ENCODE assay signal across 19 mouse cellular contexts in the genomic region with DNA sequence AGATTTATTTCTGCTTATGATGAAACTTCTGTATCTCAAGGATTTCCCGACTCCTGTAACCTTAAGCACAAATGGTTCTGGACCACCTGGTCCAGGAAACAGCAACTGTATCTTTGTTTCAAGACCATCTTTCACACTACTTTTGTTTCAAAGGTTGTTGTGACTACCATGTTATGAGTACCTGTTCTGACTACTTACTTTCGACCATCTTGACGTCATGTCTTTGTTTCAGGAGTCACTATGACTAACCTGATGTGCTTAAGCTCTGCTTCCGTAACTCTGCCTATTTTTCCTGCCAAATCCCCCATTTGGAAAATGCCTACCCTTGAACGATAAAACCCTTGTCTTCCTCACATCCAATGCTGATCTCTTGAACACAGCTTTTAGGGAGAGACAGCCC. TPM values are rescaled to one million over a fixed set of nuclear protein-coding genes. Genes with fewer than 3 reads are reported as not detected.
A peak's percentile ranks its signal among the peaks of the same experiment; 100 is the strongest.
DNase-seq lines count a peak whose midpoint lies in the region; ATAC-seq and TF ChIP-seq lines count a peak whose summit lies in the region.
"Had no signal": no experiment of that assay in that cellular context is flagged by ENCODE, and none has a peak within 500 bp of the region (broad histone marks: within the 10 kb centered on the region; RNA-seq: fewer than 3 reads in every experiment).

No protein-coding gene starts in this region.

- no peak overlapping the region for H3K27ac ChIP-seq in midbrain, embryonic 11.5 days (ENCODE audit: low read depth, low read length)
- H3K27ac ChIP-seq in midbrain, postnatal 0 days (ENCODE audit: low read depth, low read length) = no peak overlapping the region
- no peak overlapping the region for H3K27ac ChIP-seq in CH12.LX (ENCODE audit: insufficient read depth, low read depth)

- dilution Hi-C loops in CH12.LX (cut with MboI; ENCODE audit: extremely low pct_ligation_motif_present, extremely low pct_unique_long_range_greater_than_20kb, low sequenced_read_pairs) = no loop called here

- H3K4me1 ChIP-seq in midbrain, embryonic 11.5 days (ENCODE audit: control insufficient read depth, insufficient read depth, low read length) = no peaks in the 10 kb centered on the region
- no peaks in the 10 kb centered on the region for H3K4me1 ChIP-seq in midbrain, postnatal 0 days (ENCODE audit: insufficient read depth, low read length)
- H3K4me1 ChIP-seq in CH12.LX (ENCODE audit: control insufficient read depth in 1 of 2, insufficient read depth in 2 of 2) = peaks cover 11 to 19% of the 10 kb centered on the region in 2 experiments; a peak in 3 of 4 replicates

- no peak for TF ChIP-seq CTCF in midbrain, postnatal 0 days (IDR thresholded peaks at IDR 0.05)
- TF ChIP-seq CTCF in CH12.LX (conservative IDR thresholded peaks at IDR 0.05 in 1 of 2, IDR thresholded peaks at IDR 0.05 in 1 of 2; ENCODE audit: low read depth in 2 of 2, low read length in 2 of 2) = no peak

- ATAC-seq in midbrain, embryonic 11.5 days (ENCODE audit: low FRiP score) = no peak
- no peak for ATAC-seq in midbrain, postnatal 0 days (ENCODE audit: low FRiP score)
- ATAC-seq: activated CD4-positive, CD25-positive, alpha-beta regulatory T cell, adult 4 months; CD4-positive, CD25-positive, alpha-beta regulatory T cell, adult 4 months; Patski had no signal

- peak; percentile 64 for DNase-seq in midbrain, embryonic 11.5 days (ENCODE audit: low spot score, missing footprints)
- no peak for DNase-seq in midbrain, postnatal 0 days (ENCODE audit: low spot score)
- no peak for DNase-seq in CH12.LX (ENCODE audit: extremely low read depth)
- DNase-seq in spleen, postnatal 10 days (ENCODE audit: low spot score in 2 of 2) = no peak
- DNase-seq: adrenal gland, adult 2 months; adrenal gland, adult 8-10 months; adrenal gland, postnatal 10 days; adrenal gland, postnatal 14 days; adrenal gland, postnatal 25 days; adrenal gland, postnatal 36 days; B cell, adult 2 months; cerebellum, adult 11 months; cerebellum, adult 11-12 months; cerebellum, adult 18-20 months; cerebellum, adult 2 months had no signal

- TF ChIP-seq RAD21 in CH12.LX (IDR thresholded peaks at IDR 0.05; ENCODE audit: low read depth, low read length) = no peak

- TF ChIP-seq EP300 in CH12.LX (IDR thresholded peaks at IDR 0.05; ENCODE audit: low read length) = peak; percentile 78

- 88% methylated on average over 5 of the region's 5 CpGs for WGBS in midbrain, embryonic 11.5 days
- WGBS in midbrain, postnatal 0 days = 76% methylated on average over 5 of the region's 5 CpGs

- H3K9me3 ChIP-seq in midbrain, embryonic 11.5 days (ENCODE audit: control insufficient read depth, low read length) = no peaks in the 10 kb centered on the region
- H3K9me3 ChIP-seq in midbrain, postnatal 0 days (ENCODE audit: low read length) = no peaks in the 10 kb centered on the region
- no peaks in the 10 kb centered on the region for H3K9me3 ChIP-seq in CH12.LX (replicated peaks; ENCODE audit: low read length)
- H3K9me3 ChIP-seq: G1E had no signal

- no peak overlapping the region for H3K4me2 ChIP-seq in midbrain, embryonic 11.5 days
- no peak overlapping the region for H3K4me2 ChIP-seq in midbrain, postnatal 0 days (ENCODE audit: low read depth, low read length, poor library complexity, severe bottlenecking)
- H3K4me2 ChIP-seq in CH12.LX (ENCODE audit: insufficient read depth, low read depth, poor library complexity, severe bottlenecking) = no peak overlapping the region

- no peak overlapping the region for H3K4me3 ChIP-seq in midbrain, embryonic 11.5 days (ENCODE audit: low read depth, low read length)
- no peak overlapping the region for H3K4me3 ChIP-seq in midbrain, postnatal 0 days (ENCODE audit: low read depth, low read length)
- H3K4me3 ChIP-seq in CH12.LX (replicated peaks in 1 of 3; ENCODE audit: low read depth in 2 of 3, low read length in 2 of 3, poor library complexity in 1 of 3) = no peak overlapping the region

- H3K79me2 ChIP-seq in CH12.LX (replicated peaks; ENCODE audit: control insufficient read depth, extremely low read depth, insufficient read depth, poor library complexity, severe bottlenecking) = no peaks in the 10 kb centered on the region

- no peaks in the 10 kb centered on the region for H3K36me3 ChIP-seq in midbrain, embryonic 11.5 days (ENCODE audit: control insufficient read depth, insufficient read depth, low read length)
- no peaks in the 10 kb centered on the region for H3K36me3 ChIP-seq in midbrain, postnatal 0 days (ENCODE audit: insufficient read depth, low read length)
- no peaks in the 10 kb centered on the region for H3K36me3 ChIP-seq in CH12.LX (replicated peaks in 1 of 2; ENCODE audit: control insufficient read depth in 1 of 2, insufficient read depth in 1 of 2, low read length in 1 of 2)
- H3K36me3 ChIP-seq: G1E had no signal

- in situ Hi-C loops in CH12.LX (cut with MboI; ENCODE audit: low pct_ligation_motif_present, low pct_unique_long_range_greater_than_20kb, low sequenced_read_pairs) = no loop called here

- TF ChIP-seq POLR2A in CH12.LX (IDR thresholded peaks at IDR 0.05; ENCODE audit: low read depth, low read length) = no peak

- H3K27me3 ChIP-seq in midbrain, embryonic 11.5 days (ENCODE audit: control insufficient read depth, insufficient read depth, low read length) = no peaks in the 10 kb centered on the region
- no peaks in the 10 kb centered on the region for H3K27me3 ChIP-seq in midbrain, postnatal 0 days (ENCODE audit: insufficient read depth, low read length)
- H3K27me3 ChIP-seq in CH12.LX (replicated peaks) = no peaks in the 10 kb centered on the region

- no peak overlapping the region for H3K9ac ChIP-seq in midbrain, embryonic 11.5 days (ENCODE audit: low read length)
- no peak overlapping the region for H3K9ac ChIP-seq in midbrain, postnatal 0 days (replicated peaks; ENCODE audit: low read length, poor library complexity, severe bottlenecking)
- no peak overlapping the region for H3K9ac ChIP-seq in CH12.LX (ENCODE audit: insufficient read depth, low read depth)

TF ChIP-seq in CH12.LX, 34 proteins besides CTCF, POLR2A, EP300 and RAD21 (continues in another document):
- TF ChIP-seq ZC3H11A (IDR thresholded peaks at IDR 0.05; ENCODE audit: low read depth, low read length) (no peak), USF2 (conservative IDR thresholded peaks at IDR 0.05; ENCODE audit: low read depth, low read length) (no peak), POLR2AphosphoS2 (IDR thresholded peaks at IDR 0.05; ENCODE audit: low read depth, low read length) (no peak), ZKSCAN1 (IDR thresholded peaks at IDR 0.05; ENCODE audit: borderline replicate concordance, low read depth, low read length) (no peak), E2F4 (IDR thresholded peaks at IDR 0.05; ENCODE audit: insufficient replicate concordance, low read depth, low read length) (no peak), MAZ (IDR thresholded peaks at IDR 0.05; ENCODE audit: low read depth, low read length) (no peak), ZMIZ1 (IDR thresholded peaks at IDR 0.05; ENCODE audit: low read depth, low read length) (no peak), MAFK (IDR thresholded peaks at IDR 0.05; ENCODE audit: insufficient replicate concordance, low read length) (peak; percentile 27; the same call in 1 of the 2 replicates), MXI1 (IDR thresholded peaks at IDR 0.05; ENCODE audit: low read depth, low read length) (no peak), JUN (IDR thresholded peaks at IDR 0.05; ENCODE audit: insufficient read depth, low read depth, low read length) (peak; percentile 78), MAX (IDR thresholded peaks at IDR 0.05; ENCODE audit: low read length) (no peak), IRF4 (IDR thresholded peaks at IDR 0.05; ENCODE audit: low read depth, low read length) (peak; percentile 78), ZNF384 (IDR thresholded peaks at IDR 0.05; ENCODE audit: low read depth, low read length) (no peak), RCOR1 (conservative IDR thresholded peaks at IDR 0.05; ENCODE audit: low read depth, low read length) (peak; percentile 56; the same call in 1 of the 2 replicates), GABPA (IDR thresholded peaks at IDR 0.05; ENCODE audit: insufficient replicate concordance, low read depth, low read length) (no peak), MEF2A (IDR thresholded peaks at IDR 0.05; ENCODE audit: borderline replicate concordance, low read depth, low read length) (no peak; the same call in 1 of the 2 replicates), MYC (IDR thresholded peaks at IDR 0.05; ENCODE audit: low read depth, low read length) (no peak), USF1 (IDR thresholded peaks at IDR 0.05; ENCODE audit: low read depth, low read length) (no peak), JUND (conservative IDR thresholded peaks at IDR 0.05; ENCODE audit: low read depth, low read length) (peak; percentile 61), CHD2 (IDR thresholded peaks at IDR 0.05; ENCODE audit: low read length) (no peak), KAT2A (IDR thresholded peaks at IDR 0.05; ENCODE audit: insufficient replicate concordance, low read length) (no peak), TBP (conservative IDR thresholded peaks at IDR 0.05; ENCODE audit: low read depth, low read length) (no peak), BHLHE40 (IDR thresholded peaks at IDR 0.05; ENCODE audit: low read depth, low read length) (peak; percentile 34; the same call in 1 of the 2 replicates), PAX5 (IDR thresholded peaks at IDR 0.05; ENCODE audit: low read length) (no peak), NRF1 (IDR thresholded peaks at IDR 0.05; ENCODE audit: low read depth, low read length) (no peak), ELF1 (IDR thresholded peaks at IDR 0.05; ENCODE audit: low read depth, low read length) (no peak), SMC3 (IDR thresholded peaks at IDR 0.05; ENCODE audit: low read depth, low read length) (no peak), UBTF (IDR thresholded peaks at IDR 0.05; ENCODE audit: low read depth, low read length) (no peak), TCF12 (IDR thresholded peaks at IDR 0.05; ENCODE audit: low read depth, low read length) (0 out of 2 replicates have a peak, but pooled peaks have one; percentile 15), SIN3A (IDR thresholded peaks at IDR 0.05; ENCODE audit: low read length) (no peak), ETS1 (conservative IDR thresholded peaks at IDR 0.05; ENCODE audit: low read depth, low read length) (no peak), NELFE (IDR thresholded peaks at IDR 0.05; ENCODE audit: low read depth, low read length) (no peak), HCFC1 (IDR thresholded peaks at IDR 0.05; ENCODE audit: low read depth, low read length) (no peak)

RNA-seq across cellular contexts. Expression of gene Cetn3, which starts 55.1 kb away (rescaled TPM):
- polyA plus RNA-seq in midbrain, embryonic 11.5 days (2014; fragmentation: Nextera tagmentation; extraction: Ambion mirVana) = 279 and 302 TPM in 2 replicates
- total RNA-seq in midbrain, postnatal 0 days (2014; rRNA removed) = 58.3 and 92.6 TPM in 2 replicates
- 322 and 326 TPM in 2 replicates for polyA plus RNA-seq in midbrain, postnatal 0 days (2015; fragmentation: Nextera tagmentation; extraction: Ambion mirVana)
- 55.6 and 70.0 TPM in 2 replicates for total RNA-seq in CH12.LX (2012; rRNA removed)
- 158 and 198 TPM in 2 replicates for total RNA-seq in CH12.LX (2014; rRNA removed)
- polyA plus RNA-seq in CH12.LX (2012; ENCODE audit: insufficient read length, low read depth) = 211 and 239 TPM in 2 replicates
